Mouse (Mus musculus): ENCODE results near the gene Erich2.

DNA sequence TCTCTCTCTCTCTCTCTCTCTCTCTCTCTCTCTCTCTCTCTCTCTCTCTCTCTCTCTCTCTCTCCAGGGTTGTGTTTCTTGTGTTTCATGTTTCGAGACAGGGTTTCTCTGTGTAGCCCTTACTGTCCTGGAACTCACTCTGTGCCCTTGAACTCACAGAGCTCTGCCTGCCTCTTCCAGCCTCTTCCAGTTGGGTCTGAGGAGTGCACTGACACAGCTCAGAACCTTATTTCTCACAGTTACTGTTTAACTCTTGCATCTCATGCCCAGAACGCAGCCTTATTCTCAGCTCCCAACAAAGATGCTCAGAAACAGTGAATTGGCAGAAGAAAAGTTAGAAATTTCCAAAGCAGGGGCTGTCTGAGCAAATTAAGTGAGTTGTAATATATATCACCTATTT lies 2.2 kb upstream of the Erich2 start:
- no peak for TF ChIP-seq GATA1 (IDR thresholded peaks at IDR 0.05; ENCODE audit: borderline replicate concordance, low read length)
- TF ChIP-seq FLI1 (IDR thresholded peaks at IDR 0.05; ENCODE audit: low read length), result no peak
